Mouse (Mus musculus): Measurements from ENCODE around the gene Il12rb1.

- TF ChIP-seq CTCF (IDR thresholded peaks at IDR 0.05; ENCODE audit: low read depth) (no peak), EP300 (optimal IDR thresholded peaks at IDR 0.05) (no peak)
Measured at GRCm38 (mm10) chr8:70786291-70787050, 21.8 kb upstream of the Il12rb1 start.
